Mouse (Mus musculus) thymus, postnatal 4 days (tissue): ENCODE results near the gene Rab3il1.

Experiments used
- DNase-seq: peaks from one replicate; pipeline ENCODE4 v3.0.0; 2021

The Rab3il1 gene

DNA sequence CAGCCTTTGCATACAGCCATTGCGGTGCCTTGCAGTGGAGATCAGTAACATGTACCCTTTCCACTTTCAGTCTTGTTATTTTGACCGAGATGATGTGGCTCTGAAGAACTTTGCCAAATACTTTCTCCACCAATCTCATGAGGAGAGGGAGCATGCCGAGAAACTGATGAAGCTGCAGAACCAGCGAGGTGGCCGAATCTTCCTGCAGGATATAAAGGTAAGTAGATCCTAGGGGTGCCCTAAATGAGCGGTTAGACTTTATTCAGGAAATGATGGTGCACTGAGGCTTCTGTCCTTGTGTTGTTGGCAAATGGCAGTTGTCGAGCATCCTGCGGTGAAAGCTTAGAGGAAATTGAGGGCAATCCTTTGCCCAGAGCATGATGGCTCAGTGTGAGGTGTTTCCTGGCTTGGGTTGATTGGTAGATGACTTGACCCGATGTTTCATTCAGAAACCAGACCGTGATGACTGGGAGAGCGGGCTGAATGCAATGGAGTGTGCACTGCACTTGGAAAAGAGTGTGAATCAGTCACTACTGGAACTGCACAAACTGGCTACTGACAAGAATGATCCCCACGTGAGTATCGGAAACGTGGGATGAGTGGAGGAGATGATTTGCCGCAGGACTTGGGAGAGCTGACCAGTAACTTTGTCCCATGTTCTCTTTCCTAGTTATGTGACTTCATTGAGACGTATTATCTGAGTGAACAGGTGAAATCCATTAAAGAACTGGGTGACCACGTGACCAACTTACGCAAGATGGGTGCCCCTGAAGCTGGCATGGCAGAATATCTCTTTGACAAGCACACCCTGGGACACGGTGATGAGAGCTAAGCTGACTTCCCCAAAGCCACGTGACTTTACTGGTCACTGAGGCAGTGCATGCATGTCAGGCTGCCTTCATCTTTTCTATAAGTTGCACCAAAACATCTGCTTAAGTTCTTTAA is 17.1 kb upstream of the Rab3il1 start:
- DNase-seq: no peak

- no peak for DNase-seq
These were observed 16.1 kb upstream of the Rab3il1 start for GRCm38 (mm10) chr19:9985190-9985899.

GRCm38 (mm10) chr19:9985900-9986421 is 15.5 kb upstream of the Rab3il1 start:
- no peak for DNase-seq

DNA sequence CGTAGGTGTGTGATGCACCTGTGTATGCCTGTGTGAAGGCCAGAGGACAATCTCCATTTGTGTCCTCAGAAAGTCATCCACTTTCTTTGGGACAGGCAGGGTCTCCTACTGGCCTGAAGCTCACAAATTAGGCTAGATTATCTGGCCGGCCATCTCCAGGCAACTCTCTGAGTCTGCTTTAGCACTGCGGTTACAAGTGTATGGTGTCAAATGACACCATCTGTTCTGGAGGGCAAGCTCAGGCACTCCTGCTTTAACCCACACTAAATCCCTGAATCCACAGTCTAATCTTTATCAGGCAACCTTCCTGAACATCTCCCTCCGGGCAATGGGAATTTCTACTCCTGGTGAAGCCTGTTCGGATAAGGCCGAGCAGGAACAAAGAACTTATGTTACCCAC is 14.3 kb upstream of the Rab3il1 start:
- DNase-seq: no peak

- DNase-seq: no peak
These were observed 13.9 kb upstream of the Rab3il1 start for GRCm38 (mm10) chr19:9987593-9987992.

DNA sequence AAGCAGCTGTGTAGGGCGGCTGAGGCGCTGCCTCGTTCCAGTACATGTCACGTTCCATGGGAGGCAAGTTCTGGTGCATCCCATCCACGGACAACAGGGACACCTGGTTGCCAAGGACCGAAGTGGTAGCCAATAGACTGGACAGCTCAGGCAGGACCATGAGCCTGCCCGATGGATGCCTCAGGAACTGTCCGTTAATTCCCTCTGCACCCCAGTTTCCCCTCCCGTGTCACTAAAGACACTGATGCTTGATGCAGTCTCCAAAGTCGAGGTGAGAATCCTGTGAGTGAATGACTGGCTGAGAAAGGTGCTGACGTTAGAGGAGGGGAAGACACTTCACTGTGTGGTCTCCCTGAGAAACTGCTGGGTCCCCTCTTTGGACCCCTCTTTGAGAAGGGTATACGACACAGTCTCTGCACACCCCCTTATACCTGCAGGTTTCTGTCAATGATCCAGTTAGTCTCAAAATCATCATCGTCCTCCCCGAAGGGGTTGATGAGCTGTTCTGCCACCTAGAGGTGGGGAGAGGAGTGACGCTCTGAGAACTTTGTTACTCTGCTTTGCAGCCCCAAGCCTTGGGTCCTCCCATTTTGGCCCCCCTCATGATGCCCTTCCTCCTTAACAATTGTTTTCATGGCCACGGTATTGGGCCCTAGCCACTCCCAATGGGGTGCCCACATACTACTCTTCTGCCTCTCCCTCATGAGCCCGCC is 12.1 kb upstream of the Rab3il1 start:
- DNase-seq: peak; percentile 46

DNA sequence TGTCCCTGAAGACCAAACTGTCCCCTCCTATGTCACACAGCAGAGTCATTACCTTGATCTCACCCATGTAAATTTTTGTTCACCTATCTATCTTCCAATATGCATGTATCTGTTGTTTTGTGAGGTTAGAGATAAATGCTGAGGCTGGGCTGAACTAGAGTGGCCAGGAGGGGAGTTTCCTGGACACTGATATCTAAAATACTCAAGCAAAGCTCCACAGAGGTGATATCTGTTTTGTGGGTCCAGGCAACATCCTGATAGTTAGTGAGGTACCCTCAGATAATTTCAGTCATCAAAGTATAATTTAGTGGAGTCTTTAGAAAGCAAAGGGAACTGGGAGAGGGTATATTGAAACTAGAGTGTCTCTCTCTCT is 11.6 kb upstream of the Rab3il1 start:
- DNase-seq: no peak

DNA sequence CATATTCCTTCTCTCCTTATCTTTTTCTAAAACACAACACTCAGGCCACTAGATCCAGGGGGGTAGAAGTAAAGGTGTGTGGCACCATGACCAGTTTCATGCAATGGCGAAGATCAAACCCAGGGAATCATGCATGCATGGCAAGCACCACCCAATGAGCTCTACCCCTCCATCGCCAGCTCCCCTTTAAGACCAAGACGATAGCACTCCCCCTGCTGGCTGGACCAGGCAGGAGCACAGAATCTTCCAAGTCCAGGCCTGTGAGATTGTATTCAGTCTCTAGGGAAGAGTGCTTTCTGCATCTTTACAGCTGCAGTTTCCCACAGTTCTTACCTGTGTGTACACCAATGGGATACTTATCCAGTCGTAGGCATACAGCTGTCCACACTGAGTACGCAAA is 10.2 kb upstream of the Rab3il1 start:
- DNase-seq: peak; percentile 92

- no peak for DNase-seq
These were observed 9.2 kb upstream of the Rab3il1 start for GRCm38 (mm10) chr19:9992011-9992958.

- DNase-seq: peak; percentile 96
These were observed 8.3 kb upstream of the Rab3il1 start for GRCm38 (mm10) chr19:9993036-9993656.

DNA sequence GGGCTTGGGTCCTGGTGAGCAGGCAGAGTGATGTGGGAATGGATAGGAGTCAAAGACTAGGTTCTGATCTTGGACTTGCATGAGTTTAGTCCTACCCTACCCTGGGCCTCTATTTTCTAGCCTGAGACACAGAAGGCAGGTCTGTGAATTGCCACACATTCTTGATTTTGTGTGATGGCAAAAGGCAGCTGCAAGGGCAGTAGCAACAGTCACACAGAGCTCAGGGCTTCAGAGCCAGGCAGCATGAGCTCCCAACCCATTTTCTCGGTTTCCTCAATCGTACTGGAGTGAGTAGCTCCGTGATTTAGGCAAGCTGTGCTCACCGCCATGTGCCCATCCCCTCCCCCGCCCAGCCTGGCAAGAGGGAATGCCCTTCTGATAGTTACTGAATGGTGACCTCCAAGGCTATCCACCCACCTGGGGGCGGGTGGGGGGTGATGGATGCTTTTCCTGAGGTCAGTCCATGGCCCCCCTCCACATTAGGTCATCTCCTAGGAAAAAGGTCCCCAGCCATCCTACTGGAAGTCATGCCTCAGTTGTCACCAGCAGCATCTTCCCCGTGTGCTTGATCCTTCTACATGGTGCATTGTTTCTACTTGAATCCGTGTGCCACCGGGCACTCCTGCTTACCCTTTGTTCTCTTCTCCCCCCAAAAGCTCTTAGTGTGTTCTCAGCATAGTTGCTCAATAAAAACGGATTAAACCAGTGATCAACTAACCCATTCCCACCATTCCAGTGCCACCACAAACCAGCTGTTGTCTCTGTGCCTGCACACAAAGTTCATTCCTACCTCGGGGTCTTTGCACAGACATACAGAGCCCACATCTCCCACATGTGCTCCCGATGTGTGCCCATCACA is 4.0 kb upstream of the Rab3il1 start:
- no peak for DNase-seq

GRCm38 (mm10) chr19:9998063-9998416 is 3.4 kb upstream of the Rab3il1 start:
- no peak for DNase-seq

GRCm38 (mm10) chr19:9998736-9999486 is 2.6 kb upstream of the Rab3il1 start:
- DNase-seq: no peak

DNA sequence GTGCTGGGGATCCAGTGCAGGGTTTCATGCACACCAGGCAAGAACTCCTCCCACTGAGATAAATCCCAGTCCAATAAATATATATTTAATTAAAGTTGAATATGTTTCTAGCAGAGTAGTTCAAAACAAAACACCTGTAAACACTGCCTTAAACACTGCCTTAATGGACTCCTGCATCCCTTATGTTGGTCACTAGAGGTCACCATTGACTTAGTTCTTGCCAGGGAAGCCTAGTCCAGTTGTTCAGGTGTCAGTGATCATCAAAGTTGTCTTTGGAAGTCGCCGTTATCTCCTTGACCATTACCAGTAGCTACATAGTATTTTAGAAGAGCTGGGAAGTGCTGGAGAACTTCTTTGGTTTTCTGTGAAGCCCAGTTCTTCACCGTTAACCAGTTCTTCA is 1.1 kb upstream of the Rab3il1 start:
- no peak for DNase-seq

GRCm38 (mm10) chr19:10003696-10004095 is 2.2 kb downstream of the Rab3il1 start:
- DNase-seq: no peak

GRCm38 (mm10) chr19:10011408-10011807 is 9.9 kb downstream of the Rab3il1 start:
- DNase-seq: no peak

DNA sequence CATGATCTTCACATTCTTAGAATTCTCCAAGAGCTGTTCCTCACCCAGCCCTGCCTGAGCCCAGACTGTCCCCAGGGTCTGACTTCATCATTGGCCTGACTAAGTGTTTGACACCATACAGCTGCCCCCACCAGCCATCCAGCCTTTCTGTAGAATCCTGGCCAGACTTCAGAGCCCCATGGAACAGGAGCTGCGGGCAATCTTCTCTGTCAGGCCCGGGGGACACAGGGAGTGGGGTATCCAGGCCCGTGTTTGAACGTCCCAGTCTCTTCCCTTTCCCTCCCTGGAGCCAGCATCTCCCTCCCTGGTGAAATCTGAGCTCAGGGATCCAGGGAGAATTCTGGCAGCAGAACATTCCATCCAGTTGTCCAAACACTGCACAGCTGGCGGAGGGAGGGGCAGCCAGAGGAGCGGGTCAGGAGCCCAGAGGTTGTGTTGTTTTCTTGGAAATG is 11.4 kb downstream of the Rab3il1 start:
- no peak for DNase-seq

DNA sequence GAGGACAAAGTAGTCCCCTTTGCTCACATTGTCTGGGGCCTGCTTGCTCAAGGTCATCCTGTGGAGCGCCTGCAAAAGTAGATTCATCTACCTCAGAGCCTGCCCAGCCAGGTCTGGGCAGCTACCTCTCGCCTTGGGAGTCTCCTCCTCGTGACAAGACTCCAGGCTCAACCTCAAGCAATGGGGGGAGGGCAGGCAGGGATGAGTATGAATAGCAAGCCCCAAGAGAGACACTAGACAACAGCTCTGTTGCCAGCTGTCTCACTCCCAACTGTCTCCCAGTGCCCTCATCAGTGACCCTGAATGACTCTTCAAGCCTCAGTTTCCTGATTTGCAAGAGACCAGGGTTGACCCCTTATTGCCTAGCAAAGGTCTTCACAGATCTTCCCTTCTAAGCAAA is 11.9 kb downstream of the Rab3il1 start:
- no peak for DNase-seq

GRCm38 (mm10) chr19:10013913-10014312 is 12.4 kb downstream of the Rab3il1 start:
- DNase-seq: no peak

- no peak for DNase-seq
These were observed 13.4 kb downstream of the Rab3il1 start for GRCm38 (mm10) chr19:10014824-10015223.
